Mouse (Mus musculus): ENCODE results near the gene Gm21188. TPM values are rescaled to one million over a fixed set of nuclear protein-coding genes. Genes with fewer than 3 reads are reported as not detected.

Gene Gm21188
- polyA plus RNA-seq, 1 experiment from 2014 or later, result not detected

Other genes with a start within 250 kb of the Gm21188 start
- not detected in 2 replicates for gene AF067063, start 222.0 kb downstream of the Gm21188 start, polyA plus RNA-seq (2015; fragmentation: Nextera tagmentation; extraction: Ambion mirVana)
- not detected in 2 replicates for gene D13Ertd608e, start 216.2 kb downstream of the Gm21188 start, polyA plus RNA-seq (2015; fragmentation: Nextera tagmentation; extraction: Ambion mirVana)
- gene Tcstv1, start 157.4 kb downstream of the Gm21188 start, polyA plus RNA-seq (2015; fragmentation: Nextera tagmentation; extraction: Ambion mirVana), result not detected in 2 replicates
- gene Gm21761, start 122.9 kb downstream of the Gm21188 start, polyA plus RNA-seq (2015; fragmentation: Nextera tagmentation; extraction: Ambion mirVana), result not detected in 2 replicates
- not detected in 2 replicates for gene B020031M17Rik, start 101.4 kb downstream of the Gm21188 start, polyA plus RNA-seq (2015; fragmentation: Nextera tagmentation; extraction: Ambion mirVana)
- not detected in 2 replicates for gene Gm36079, start 25.2 kb downstream of the Gm21188 start, polyA plus RNA-seq (2015; fragmentation: Nextera tagmentation; extraction: Ambion mirVana)
- not detected in 2 replicates for gene Gm20767, start 88.1 kb upstream of the Gm21188 start, polyA plus RNA-seq (2015; fragmentation: Nextera tagmentation; extraction: Ambion mirVana)
- not detected in 2 replicates for gene Gm21818, start 120.2 kb upstream of the Gm21188 start, polyA plus RNA-seq (2015; fragmentation: Nextera tagmentation; extraction: Ambion mirVana)
- gene Gm21762, start 163.8 kb upstream of the Gm21188 start, polyA plus RNA-seq (2015; fragmentation: Nextera tagmentation; extraction: Ambion mirVana), result not detected in 2 replicates
- gene Gm21731, start 186.9 kb upstream of the Gm21188 start, polyA plus RNA-seq (2015; fragmentation: Nextera tagmentation; extraction: Ambion mirVana), result not detected in 2 replicates
- not detected in 2 replicates for gene AF067061, start 210.9 kb upstream of the Gm21188 start, polyA plus RNA-seq (2015; fragmentation: Nextera tagmentation; extraction: Ambion mirVana)
- 0.33 and 0.35 TPM in 2 replicates for gene BC147527, start 248.2 kb upstream of the Gm21188 start, polyA plus RNA-seq (2015; fragmentation: Nextera tagmentation; extraction: Ambion mirVana)